Mouse (Mus musculus): ENCODE measurements around the gene Chchd10. TPM values are rescaled to one million over a fixed set of nuclear protein-coding genes. Genes with fewer than 3 reads are reported as not detected.

Gene Chchd10
- polyA plus RNA-seq, 1 experiment, result 609 TPM

DNA sequence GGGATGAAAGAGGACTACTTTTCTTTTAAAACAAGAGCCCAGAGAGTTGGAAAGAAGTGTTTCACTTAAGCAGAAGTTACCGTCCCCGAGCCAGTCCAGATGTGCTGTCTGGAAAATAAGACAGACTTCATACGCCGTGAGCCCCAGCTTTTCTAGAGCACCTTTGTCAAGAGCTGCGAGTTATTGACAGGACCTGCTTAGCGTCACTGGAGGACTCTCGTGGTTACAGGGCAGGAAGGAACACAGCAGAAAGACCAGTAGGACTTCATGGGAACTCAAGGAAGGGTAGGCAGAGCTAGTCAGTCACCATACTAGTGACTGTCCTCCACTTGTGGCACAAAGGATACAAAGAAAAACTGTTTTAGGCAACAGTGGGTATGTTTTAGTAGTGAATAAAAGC is 17.4 kb upstream of the Chchd10 start:
- Histone ChIP-seq H3K4me3 (replicated peaks; ENCODE audit: insufficient read depth, low read depth, low read length) (no peak overlapping the region), H3K27ac (ENCODE audit: insufficient read depth, low read length) (no peak overlapping the region), H3K27me3 (ENCODE audit: control insufficient read depth, insufficient read depth, low read length) (no peaks in the 10 kb centered on the region), H3K4me1 (ENCODE audit: control insufficient read depth, insufficient read depth, low read length) (peaks cover 3% of the 10 kb centered on the region; the same call in 1 of the 2 replicates)
- 88% methylated on average over 7 of the region's 7 CpGs for WGBS
- no peak for DNase-seq
- TF ChIP-seq POLR2A (IDR thresholded peaks at IDR 0.05; ENCODE audit: borderline replicate concordance, insufficient read depth, low read length) (no peak), CTCF (IDR thresholded peaks at IDR 0.05; ENCODE audit: borderline replicate concordance, insufficient read depth, low read depth, low read length) (no peak)

DNA sequence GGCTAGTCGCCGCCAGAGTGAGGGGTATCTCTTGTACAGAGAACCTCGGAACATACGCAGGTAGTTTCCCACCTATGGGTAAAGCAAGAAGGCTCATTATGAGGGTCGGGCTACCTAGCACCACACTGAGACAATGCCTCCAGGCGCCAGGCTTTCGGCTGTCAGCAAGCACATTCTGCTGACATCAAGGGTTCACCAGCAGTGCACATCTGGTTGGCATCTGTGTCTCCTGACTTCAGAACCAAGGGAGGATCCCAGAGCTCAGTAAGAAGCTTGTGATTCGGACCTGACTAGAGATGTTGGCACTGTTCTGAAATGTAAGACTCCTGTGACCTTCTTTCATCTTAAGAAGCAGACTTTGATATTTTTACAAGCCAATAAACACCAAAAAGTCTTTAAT is 16.1 kb upstream of the Chchd10 start:
- Histone ChIP-seq H3K27me3 (ENCODE audit: control insufficient read depth, insufficient read depth, low read length) (no peaks in the 10 kb centered on the region), H3K27ac (ENCODE audit: insufficient read depth, low read length) (no peak overlapping the region), H3K4me3 (replicated peaks; ENCODE audit: insufficient read depth, low read depth, low read length) (no peak overlapping the region), H3K4me1 (ENCODE audit: control insufficient read depth, insufficient read depth, low read length) (peaks cover 3% of the 10 kb centered on the region; the same call in 1 of the 2 replicates)
- DNase-seq, result no peak
- WGBS, result 83% methylated on average over 8 of the region's 8 CpGs
- TF ChIP-seq POLR2A (IDR thresholded peaks at IDR 0.05; ENCODE audit: borderline replicate concordance, insufficient read depth, low read length) (no peak), CTCF (IDR thresholded peaks at IDR 0.05; ENCODE audit: borderline replicate concordance, insufficient read depth, low read depth, low read length) (no peak)

DNA sequence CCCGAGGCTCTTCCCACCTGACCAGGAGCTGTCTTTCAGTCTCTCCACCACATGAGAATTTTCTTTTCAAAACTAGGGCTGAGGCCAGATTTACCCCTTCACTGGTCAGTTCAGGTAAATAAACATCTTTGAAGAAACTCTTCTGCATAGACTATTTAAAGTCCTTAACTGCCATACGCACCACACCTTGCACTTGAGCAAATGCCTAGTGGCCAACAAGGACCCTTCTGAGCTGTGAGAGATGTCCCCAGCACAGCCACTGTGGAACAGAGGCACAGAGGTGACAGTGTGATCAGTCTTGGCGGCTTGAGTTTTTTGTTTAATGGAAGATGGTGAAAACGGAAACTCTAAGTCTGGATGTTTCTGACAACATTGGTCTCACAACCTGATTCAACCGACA is 13.9 kb upstream of the Chchd10 start:
- Histone ChIP-seq H3K27me3 (ENCODE audit: control insufficient read depth, insufficient read depth, low read length) (no peaks in the 10 kb centered on the region), H3K4me3 (replicated peaks; ENCODE audit: insufficient read depth, low read depth, low read length) (no peak overlapping the region), H3K27ac (ENCODE audit: insufficient read depth, low read length) (no peak overlapping the region), H3K4me1 (ENCODE audit: control insufficient read depth, insufficient read depth, low read length) (peaks cover 7% of the 10 kb centered on the region; the same call in 1 of the 2 replicates)
- TF ChIP-seq POLR2A (IDR thresholded peaks at IDR 0.05; ENCODE audit: borderline replicate concordance, insufficient read depth, low read length) (no peak), CTCF (IDR thresholded peaks at IDR 0.05; ENCODE audit: borderline replicate concordance, insufficient read depth, low read depth, low read length) (no peak)
- WGBS, result 68% methylated on average over 5 of the region's 5 CpGs
- no peak for DNase-seq

DNA sequence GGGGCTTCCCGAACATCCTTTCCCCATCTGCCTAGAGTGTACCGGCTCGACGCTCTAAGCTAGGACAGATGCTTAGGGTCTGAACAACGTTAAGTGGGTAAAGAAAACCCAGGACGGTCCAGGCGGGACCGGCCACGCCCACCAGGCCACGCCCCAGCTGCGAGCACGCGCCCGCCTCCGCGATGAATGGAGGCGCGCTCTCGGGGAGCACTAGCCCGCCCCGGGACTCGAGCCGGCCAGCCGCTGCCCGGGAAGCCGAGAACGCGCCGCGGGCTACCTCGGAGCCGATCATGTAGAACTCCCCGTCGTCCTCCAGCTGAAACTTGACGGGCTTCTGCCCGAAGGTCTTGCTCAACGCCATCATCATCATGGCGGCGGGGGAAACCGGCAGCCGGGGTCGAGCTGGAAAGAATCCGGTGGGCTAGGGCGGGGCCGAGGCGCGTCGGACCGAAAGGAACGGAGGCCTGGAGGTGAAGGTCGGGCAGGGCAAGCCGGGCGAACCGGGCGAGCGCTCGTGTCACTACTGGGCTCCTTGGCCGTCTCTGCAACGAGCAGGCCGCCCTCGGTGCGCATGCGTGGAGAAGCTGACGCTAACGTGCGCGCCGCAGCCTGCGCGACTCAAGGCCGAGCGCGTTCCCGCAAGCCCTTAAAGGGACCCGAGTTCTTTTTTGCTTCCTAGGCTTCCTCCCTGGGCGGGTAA is 11.8 kb upstream of the Chchd10 start, which contains the start of gene Smarcb1:
Gene Smarcb1, minus strand, starts transcription at position 592 of the 700 bp plus-strand sequence.
- TF ChIP-seq POLR2A (IDR thresholded peaks at IDR 0.05; ENCODE audit: borderline replicate concordance, insufficient read depth, low read length), result peak; percentile 98
- TF ChIP-seq CTCF (IDR thresholded peaks at IDR 0.05; ENCODE audit: borderline replicate concordance, insufficient read depth, low read depth, low read length), result no peak
- Histone ChIP-seq H3K4me3 (replicated peaks; ENCODE audit: insufficient read depth, low read depth, low read length) (peak within 1 kb of the TSS; percentile 93), H3K4me1 (ENCODE audit: control insufficient read depth, insufficient read depth, low read length) (peaks cover 7% of the 10 kb centered on the region; the same call in 1 of the 2 replicates), H3K27me3 (ENCODE audit: control insufficient read depth, insufficient read depth, low read length) (no peaks in the 10 kb centered on the region), H3K27ac (ENCODE audit: insufficient read depth, low read length) (peak within 1 kb of the TSS; percentile 96)
- DNase-seq, result peak; percentile 96
- WGBS, result under 1% methylated on average over 76 of the region's 76 CpGs

DNA sequence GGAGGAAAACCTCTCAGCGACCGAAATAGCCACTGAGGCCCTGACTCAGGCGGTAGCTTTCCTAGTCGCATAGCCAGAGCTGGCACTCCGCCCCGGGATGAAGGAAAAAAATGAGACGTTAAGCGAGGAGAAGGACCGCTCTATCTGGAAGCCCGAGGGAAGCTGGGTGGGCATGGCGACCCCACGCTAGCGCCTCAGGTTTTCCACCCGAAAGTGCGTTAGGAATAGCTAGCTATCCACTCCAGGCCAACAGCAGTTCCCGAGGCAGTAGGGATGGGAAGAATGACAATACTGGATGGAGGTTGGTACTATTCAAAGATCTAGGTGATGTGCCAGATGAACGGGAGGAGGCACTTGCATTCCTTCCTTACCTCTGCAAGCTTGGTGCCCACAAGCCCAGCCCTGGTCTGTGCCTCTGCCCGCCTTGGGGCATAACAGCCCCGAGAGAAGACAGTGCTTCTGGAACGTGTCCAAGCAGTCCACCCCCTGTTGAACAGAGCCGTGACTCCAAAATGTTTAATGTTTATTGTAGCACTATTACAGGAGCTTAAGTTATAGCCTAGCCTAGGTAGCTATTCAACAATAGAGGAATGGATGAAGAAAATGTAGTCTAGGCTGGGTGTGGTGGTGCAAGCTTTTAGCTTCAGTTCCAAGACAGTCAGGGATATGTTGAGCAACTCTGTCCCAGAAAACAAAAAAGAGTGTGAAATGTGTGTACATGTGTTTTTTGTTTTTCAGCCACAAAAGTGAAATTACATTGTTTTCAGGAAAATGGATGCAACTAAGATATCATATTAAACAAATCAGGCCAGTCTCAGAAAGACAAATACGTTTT is 11.0 kb upstream of the Chchd10 start:
- peaks cover 7% of the 10 kb centered on the region; the same call in 1 of the 2 replicates for H3K4me1 ChIP-seq (ENCODE audit: control insufficient read depth, insufficient read depth, low read length)
- DNase-seq, result no peak
- no peaks in the 10 kb centered on the region for H3K27me3 ChIP-seq (ENCODE audit: control insufficient read depth, insufficient read depth, low read length)
- 4% methylated on average over 22 of the region's 22 CpGs for WGBS
- H3K27ac ChIP-seq (ENCODE audit: insufficient read depth, low read length), result peak overlapping the region; percentile 93
- TF ChIP-seq CTCF (IDR thresholded peaks at IDR 0.05; ENCODE audit: borderline replicate concordance, insufficient read depth, low read depth, low read length) (no peak), POLR2A (IDR thresholded peaks at IDR 0.05; ENCODE audit: borderline replicate concordance, insufficient read depth, low read length) (no peak)
- peak overlapping the region; percentile 93 for H3K4me3 ChIP-seq (replicated peaks; ENCODE audit: insufficient read depth, low read depth, low read length)

DNA sequence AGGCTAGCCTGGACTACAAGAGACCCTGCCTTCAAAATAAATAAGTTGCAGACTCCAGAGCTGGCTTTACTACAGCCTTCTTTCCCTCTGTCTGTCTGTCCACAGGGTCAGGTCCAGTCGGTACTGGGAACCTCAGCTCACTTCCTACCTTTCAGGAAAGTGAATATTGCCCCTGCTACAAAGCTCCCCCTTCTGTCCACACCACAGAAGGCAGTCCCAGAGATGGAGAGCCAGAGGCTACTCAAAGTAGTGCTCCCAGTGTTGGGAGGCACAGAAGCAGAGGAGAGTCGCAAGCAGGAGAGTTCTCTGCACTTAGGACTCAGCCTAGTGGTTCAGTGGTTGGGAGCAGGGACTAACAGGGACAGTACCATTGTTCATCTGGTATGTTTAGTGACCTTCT is 8.6 kb upstream of the Chchd10 start:
- Histone ChIP-seq H3K27me3 (ENCODE audit: control insufficient read depth, insufficient read depth, low read length) (no peaks in the 10 kb centered on the region), H3K4me3 (replicated peaks; ENCODE audit: insufficient read depth, low read depth, low read length) (no peak overlapping the region), H3K27ac (ENCODE audit: insufficient read depth, low read length) (no peak overlapping the region), H3K4me1 (ENCODE audit: control insufficient read depth, insufficient read depth, low read length) (peaks cover 4% of the 10 kb centered on the region; the same call in 1 of the 2 replicates)
- WGBS, result 67% methylated on average over 2 of the region's 2 CpGs
- DNase-seq, result no peak
- no peak for TF ChIP-seq CTCF (IDR thresholded peaks at IDR 0.05; ENCODE audit: borderline replicate concordance, insufficient read depth, low read depth, low read length)
- TF ChIP-seq POLR2A (IDR thresholded peaks at IDR 0.05; ENCODE audit: borderline replicate concordance, insufficient read depth, low read length), result no peak

DNA sequence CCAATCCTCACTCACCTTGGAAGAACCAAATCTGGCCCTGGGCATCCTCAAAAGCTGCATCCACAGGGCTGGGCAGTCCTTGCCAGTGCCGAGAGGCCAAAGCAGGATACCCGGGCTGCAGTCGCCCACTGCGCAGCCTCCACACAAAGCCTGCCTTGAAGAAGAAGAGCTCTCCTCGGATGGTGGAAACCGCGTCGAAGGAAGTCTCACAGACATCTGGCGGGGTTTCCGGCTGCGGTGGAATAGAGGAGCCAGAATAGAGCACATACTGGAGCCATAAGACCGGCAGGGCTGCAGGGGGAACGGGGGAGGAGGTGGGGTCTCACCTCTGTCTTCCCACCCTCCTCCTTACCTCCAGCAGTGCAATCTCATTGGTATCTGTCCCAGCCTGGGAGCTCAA is 6.5 kb upstream of the Chchd10 start:
- peaks cover 4% of the 10 kb centered on the region; the same call in 1 of the 2 replicates for H3K4me1 ChIP-seq (ENCODE audit: control insufficient read depth, insufficient read depth, low read length)
- WGBS, result 72% methylated on average over 13 of the region's 13 CpGs
- H3K4me3 ChIP-seq (replicated peaks; ENCODE audit: insufficient read depth, low read depth, low read length), result no peak overlapping the region
- no peaks in the 10 kb centered on the region for H3K27me3 ChIP-seq (ENCODE audit: control insufficient read depth, insufficient read depth, low read length)
- DNase-seq, result no peak
- TF ChIP-seq CTCF (IDR thresholded peaks at IDR 0.05; ENCODE audit: borderline replicate concordance, insufficient read depth, low read depth, low read length) (no peak), POLR2A (IDR thresholded peaks at IDR 0.05; ENCODE audit: borderline replicate concordance, insufficient read depth, low read length) (no peak)
- no peak overlapping the region for H3K27ac ChIP-seq (ENCODE audit: insufficient read depth, low read length)

Data from cerebellum, adult 2 months (tissue).